Mouse (Mus musculus) monocyte, adult 2 months (primary cell): ENCODE results near the gene Acot7.
"Not testable (repeated sequence)": the region's sequence is repeated elsewhere in the genome, so short reads cannot be mapped to it uniquely, and the experiment has no call there.

Experiments used
- DNase-seq, 2 experiments: peaks; one replicate each; pipeline ENCODE4 v3.0.0; 2022; ENCODE audit warnings: low spot score in 2 of 2, low read depth in 1 of 2

The Acot7 gene

GRCm38 (mm10) chr4:152202905-152203304 lies 25.0 kb downstream of the Acot7 start:
- no peak for DNase-seq

- no peak for DNase-seq
Measured at GRCm38 (mm10) chr4:152204663-152205062, 26.7 kb downstream of the Acot7 start.

- no peak for DNase-seq
Measured at GRCm38 (mm10) chr4:152206199-152206598, 28.3 kb downstream of the Acot7 start.

GRCm38 (mm10) chr4:152209623-152210022 lies 31.7 kb downstream of the Acot7 start:
- no peak for DNase-seq

- DNase-seq, result no peak
Measured at GRCm38 (mm10) chr4:152212091-152212505, 34.2 kb downstream of the Acot7 start.

- DNase-seq, result no peak
Measured at GRCm38 (mm10) chr4:152212531-152212930, 34.6 kb downstream of the Acot7 start.

GRCm38 (mm10) chr4:152212974-152213373 lies 35.0 kb downstream of the Acot7 start:
- no peak for DNase-seq

GRCm38 (mm10) chr4:152213760-152214480 lies 36.0 kb downstream of the Acot7 start:
- DNase-seq, result peak; percentile 52 to 78

- no peak for DNase-seq
Measured at GRCm38 (mm10) chr4:152214871-152215415, 37.0 kb downstream of the Acot7 start.

GRCm38 (mm10) chr4:152219591-152219990 lies 41.7 kb downstream of the Acot7 start:
- no peak for DNase-seq

- no peak for DNase-seq
Measured at GRCm38 (mm10) chr4:152220771-152221410, 43.0 kb downstream of the Acot7 start.

- DNase-seq, result no peak
Measured at GRCm38 (mm10) chr4:152221411-152221887, 43.5 kb downstream of the Acot7 start.

GRCm38 (mm10) chr4:152222111-152222510 lies 44.2 kb downstream of the Acot7 start:
- DNase-seq, result no peak

GRCm38 (mm10) chr4:152222513-152222912 lies 44.6 kb downstream of the Acot7 start:
- DNase-seq, result no peak

GRCm38 (mm10) chr4:152224156-152224555 lies 46.2 kb downstream of the Acot7 start:
- no peak for DNase-seq

- DNase-seq, result no peak
Measured at GRCm38 (mm10) chr4:152226901-152227486, 49.1 kb downstream of the Acot7 start.

GRCm38 (mm10) chr4:152227749-152228527 lies 50.0 kb downstream of the Acot7 start:
- DNase-seq, result no peak

- not testable (repeated sequence) for DNase-seq
Measured at GRCm38 (mm10) chr4:152230331-152230730, 52.4 kb downstream of the Acot7 start.

GRCm38 (mm10) chr4:152231326-152231725 lies 53.4 kb downstream of the Acot7 start:
- DNase-seq, result no peak

- no peak for DNase-seq
Measured at GRCm38 (mm10) chr4:152232411-152232903, 54.5 kb downstream of the Acot7 start.

- no peak for DNase-seq
Measured at GRCm38 (mm10) chr4:152239974-152240373, 62.0 kb downstream of the Acot7 start.
